Mouse (Mus musculus): Measurements from ENCODE around the gene Zfp384.
A peak's percentile ranks its signal among the peaks of the same experiment; 100 is the strongest.

Zfp384 gene

DNA sequence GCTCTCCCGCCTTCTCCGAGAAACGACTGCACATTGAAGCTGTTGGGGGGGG is at the start of gene Zfp384:
TSS of gene Zfp384 (plus strand) at position 17 of the 52 bp plus-strand sequence.
- no peak for DNase-seq

DNA sequence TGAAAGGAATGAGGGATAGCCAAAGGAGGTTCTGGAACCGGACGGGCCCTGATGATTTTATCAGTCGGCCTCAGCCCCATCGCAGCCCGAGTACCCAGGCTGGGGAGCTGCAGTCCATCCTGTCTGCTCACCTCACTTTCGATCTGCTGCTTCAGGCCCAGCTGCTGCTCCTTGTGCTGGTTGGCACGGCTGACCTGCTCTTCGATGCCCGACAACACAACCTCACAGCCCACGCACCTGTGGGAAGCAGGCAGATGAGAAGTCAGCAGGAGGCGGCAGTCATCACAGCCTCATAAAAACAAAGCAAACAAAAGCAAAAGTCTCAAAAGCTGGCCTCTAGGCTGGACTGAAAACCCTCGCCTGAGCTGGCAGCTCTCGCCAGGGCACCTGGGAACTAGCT is 49.0 kb upstream of the Zfp384 start:
- no peak for DNase-seq

- DNase-seq = no peak
These were observed 47.9 kb upstream of the Zfp384 start for GRCm38 (mm10) chr6:124961021-124961420.

DNA sequence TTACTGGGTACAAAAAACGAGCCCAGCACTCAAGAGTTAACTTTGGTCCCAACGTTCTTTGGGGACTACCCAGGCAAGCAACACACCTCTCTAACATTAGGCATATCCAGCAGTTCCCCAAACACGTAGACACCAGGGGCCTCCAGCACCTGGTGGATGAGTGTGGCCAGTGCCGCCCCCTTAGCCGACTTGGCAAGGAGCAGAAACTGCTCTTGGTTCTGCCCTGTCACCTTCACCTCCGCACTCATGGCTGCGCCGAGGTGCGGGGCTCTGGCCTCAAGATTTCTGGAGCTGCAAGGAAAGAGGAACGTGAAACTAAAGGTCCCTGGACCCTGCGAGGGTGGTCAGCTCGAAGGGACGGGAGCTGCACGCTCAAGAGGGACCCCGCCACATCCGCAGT is 44.3 kb upstream of the Zfp384 start:
- no peak for DNase-seq

DNA sequence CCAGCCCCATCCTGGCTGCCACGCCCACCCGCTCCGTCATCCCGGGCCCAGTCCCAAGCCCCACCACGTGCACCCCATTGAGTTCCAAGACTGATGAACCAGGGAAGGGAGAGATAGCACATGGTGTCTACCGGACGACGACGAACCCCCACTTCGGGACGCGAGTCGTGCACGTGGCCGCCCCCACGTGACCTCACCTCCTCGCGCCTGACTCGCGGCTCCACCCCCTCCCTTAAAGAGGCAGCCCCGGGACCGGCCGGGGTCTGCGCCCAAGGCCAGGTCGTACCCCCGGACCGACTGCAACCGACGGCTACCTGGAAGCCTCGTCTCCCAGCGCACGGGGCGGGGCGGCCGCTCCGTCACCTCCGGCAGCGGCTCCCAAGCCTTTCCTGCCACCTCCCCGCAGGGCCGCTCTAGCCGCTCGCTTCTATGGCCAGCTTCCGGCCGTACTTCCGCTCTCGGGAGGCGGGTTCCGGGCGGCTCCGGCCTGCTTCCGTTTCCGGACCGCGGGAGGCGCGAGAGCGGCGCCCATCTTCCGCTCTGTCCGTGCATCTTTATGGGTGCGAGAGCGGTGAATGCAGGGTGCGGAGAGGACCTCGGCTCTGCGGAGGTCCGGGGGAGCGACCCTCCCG is 43.7 kb upstream of the Zfp384 start, which contains the start of gene Cops7a:
TSS of gene Cops7a (minus strand) at position 451 of the 632 bp plus-strand sequence.
- DNase-seq = peak; percentile 96

DNA sequence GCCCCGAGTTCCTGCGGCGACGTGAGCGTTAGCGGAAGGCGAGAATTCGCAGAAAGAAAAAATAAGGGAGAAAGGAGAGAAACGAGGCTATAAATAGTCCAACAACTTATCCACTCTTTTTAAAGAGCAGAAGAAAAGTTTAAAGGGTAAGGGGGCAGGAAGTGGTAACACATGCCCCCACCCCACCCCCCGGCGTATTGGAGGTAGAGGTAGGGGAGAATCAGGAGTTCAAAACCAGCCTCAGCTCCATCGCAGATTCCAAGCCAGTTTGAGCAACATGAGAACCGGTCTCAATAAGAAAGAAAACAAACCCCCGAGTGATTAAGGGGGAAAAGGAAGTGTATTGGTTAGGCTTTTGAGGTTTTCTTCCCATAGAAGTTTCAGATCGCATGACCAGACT is 43.2 kb upstream of the Zfp384 start:
- DNase-seq = no peak

DNA sequence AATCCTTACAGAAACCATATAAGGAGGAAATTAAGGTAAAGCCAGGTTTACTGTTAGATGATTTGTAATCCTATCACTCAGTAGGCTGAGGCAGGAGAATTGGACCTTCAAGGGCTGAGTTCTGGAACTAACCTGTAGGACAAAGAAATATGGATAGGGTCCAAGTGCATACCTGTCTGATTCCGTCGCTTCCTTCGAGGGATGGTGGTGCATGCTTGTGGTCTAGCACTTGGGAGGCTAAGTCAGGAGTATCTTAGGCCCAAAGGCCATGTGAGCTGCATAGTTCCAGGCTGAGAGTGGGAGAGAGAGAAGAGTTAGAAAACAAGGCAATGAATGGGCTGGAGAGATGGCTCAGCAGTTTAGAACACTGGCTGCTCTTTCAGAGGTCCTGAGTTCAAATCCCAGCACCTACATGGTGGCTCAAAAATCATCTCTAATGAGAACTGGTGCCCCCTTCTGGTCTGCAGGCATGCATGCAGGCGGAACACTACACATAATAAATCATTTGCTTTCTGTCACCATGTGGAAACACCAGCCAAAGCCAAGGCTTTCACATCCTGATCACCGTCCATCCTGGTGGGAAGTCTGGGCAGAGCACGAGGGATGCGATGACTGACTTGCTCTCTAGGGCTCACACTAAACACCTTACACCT is 42.4 kb upstream of the Zfp384 start:
- no peak for DNase-seq

- DNase-seq = peak; percentile 69
These were observed 41.2 kb upstream of the Zfp384 start for GRCm38 (mm10) chr6:124967766-124968165.

GRCm38 (mm10) chr6:124992241-124992640 is 16.7 kb upstream of the Zfp384 start:
- DNase-seq = no peak

DNA sequence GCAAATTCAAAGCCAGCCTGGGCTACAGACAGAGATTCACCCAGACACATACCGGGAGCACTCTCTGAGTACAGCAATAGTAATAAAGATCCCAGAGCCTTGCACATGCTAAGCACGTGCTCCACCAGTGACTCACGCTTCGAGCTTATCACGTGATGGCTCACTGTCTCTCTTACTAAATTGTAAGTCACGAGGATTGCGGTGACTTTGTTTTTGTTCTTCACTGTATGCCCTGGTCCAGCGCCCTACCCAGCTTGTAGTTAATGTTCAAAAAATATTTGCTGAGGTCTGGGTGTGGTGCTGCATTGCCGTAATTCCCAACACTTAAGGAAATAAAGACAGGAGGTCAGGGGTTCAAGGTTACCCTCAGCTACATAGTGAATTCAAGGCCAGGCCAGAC is 15.6 kb upstream of the Zfp384 start:
- no peak for DNase-seq

DNA sequence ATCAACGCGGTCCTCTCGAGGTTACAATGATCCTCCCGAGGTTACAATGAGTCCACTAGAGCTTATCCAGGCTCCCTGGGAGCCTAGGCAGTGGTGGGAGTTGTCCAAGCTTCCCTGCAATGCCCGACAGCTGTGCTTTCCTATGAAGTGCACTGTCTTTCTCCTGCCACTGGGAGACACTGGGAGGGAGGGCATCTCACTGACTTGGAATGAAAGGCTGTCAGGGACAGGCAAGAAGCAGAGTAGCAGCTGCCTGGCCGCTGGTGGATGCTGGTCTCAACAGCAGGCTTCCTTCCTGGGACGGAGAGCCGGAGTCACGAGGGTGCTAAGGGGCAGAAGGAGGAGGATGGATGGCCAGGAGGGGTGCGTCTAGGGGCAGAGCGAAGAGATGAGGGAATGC is 15.1 kb upstream of the Zfp384 start:
- no peak for DNase-seq

- DNase-seq = no peak
These were observed 13.7 kb upstream of the Zfp384 start for GRCm38 (mm10) chr6:124995246-124995645.

DNA sequence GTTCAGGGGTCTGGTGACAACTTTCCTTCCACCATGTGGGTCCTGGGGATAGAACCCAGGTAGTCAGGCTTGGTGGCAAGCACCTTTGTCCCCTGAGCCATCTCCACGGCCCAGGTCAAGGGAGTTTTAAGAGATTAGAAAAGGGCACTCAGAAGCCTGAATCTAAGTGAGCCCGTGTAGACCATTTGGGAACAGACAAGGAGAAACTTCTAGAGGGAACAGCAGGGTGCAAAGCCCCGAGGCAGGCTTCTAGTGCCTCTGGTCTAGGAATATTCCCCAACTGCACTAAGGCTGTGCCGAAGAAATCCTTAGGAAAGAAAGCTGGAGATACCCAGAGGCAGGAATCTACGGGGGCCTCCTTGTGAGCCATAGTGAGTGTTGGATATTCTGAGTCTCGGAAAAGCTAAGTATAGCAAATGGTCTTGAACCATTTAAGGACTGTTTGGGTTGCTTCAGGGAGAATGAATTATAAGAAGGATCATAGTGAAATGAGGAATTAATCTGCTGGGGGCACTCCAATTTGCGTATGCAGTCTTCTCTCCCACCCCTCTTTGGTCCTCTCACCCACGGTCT is 13.0 kb upstream of the Zfp384 start:
- no peak for DNase-seq

GRCm38 (mm10) chr6:124996551-124997501 is 12.1 kb upstream of the Zfp384 start, which contains the start of gene Pianp:
Gene Pianp (plus strand): TSS chr6:124996694.
- DNase-seq = peak; percentile 90

GRCm38 (mm10) chr6:124998066-124998465 is 10.9 kb upstream of the Zfp384 start:
- peak; percentile 50 for DNase-seq

- no peak for DNase-seq
These were observed 9.9 kb upstream of the Zfp384 start for GRCm38 (mm10) chr6:124999091-124999490.

DNA sequence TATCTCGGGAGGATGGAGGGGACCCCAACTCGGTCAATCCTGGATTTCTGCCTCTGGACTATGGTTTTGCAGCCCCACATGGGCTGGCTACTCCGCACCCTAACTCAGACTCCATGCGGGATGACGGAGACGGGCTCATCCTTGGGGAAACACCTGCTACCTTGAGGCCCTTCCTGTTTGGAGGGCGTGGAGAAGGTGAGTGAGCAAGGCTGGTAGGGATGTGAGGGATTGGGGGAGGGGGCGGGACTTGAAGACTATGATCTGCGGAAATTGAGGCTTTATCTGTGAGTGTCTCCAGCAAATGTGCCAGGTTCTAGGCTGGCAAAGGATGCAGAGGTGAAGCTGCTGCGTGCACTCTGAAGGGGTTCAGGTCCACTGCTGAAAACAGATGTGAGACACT is 9.4 kb upstream of the Zfp384 start:
- DNase-seq = no peak

- no peak for DNase-seq
These were observed 5.2 kb upstream of the Zfp384 start for GRCm38 (mm10) chr6:125003706-125004105.

DNA sequence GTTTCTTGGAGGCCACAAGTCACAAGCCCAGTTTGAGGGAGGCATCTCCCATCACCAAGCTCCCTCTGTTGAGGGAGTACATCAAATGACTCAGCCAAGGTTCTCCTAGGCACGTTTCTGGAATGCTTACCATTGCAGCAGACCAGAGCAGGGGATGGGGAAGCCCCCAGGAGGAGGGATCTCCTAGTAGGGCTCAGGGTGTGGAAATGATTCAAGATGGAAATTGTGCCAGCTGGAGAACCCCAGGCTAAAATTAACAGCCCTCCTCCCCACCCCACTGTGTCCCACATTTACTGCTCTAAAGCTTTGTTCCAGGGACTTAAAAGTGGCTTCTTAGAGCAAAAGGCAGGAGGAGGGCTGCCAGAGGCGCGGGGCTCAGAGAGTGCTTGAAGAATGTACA is 3.9 kb upstream of the Zfp384 start:
- DNase-seq = peak; percentile 25

DNA sequence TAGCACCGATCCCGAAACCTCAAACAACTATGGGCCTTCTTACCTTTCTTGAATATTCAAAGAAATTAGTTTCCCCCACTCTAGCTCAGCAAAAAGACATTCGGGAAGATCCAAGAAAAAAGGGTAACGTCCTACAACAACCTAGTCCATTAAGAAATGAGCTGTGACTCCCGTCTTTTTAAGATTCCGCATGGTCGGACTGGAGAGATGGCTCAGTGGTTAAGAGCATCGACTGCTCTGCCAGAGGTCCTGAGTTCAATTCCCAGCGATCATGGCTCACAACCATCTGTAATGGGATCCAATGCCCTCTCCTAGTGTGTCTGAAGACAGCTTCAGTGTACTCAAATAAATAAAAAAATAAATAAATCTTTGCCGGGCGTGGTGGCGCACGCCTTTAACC is 885 bp upstream of the Zfp384 start:
- no peak for DNase-seq

DNA sequence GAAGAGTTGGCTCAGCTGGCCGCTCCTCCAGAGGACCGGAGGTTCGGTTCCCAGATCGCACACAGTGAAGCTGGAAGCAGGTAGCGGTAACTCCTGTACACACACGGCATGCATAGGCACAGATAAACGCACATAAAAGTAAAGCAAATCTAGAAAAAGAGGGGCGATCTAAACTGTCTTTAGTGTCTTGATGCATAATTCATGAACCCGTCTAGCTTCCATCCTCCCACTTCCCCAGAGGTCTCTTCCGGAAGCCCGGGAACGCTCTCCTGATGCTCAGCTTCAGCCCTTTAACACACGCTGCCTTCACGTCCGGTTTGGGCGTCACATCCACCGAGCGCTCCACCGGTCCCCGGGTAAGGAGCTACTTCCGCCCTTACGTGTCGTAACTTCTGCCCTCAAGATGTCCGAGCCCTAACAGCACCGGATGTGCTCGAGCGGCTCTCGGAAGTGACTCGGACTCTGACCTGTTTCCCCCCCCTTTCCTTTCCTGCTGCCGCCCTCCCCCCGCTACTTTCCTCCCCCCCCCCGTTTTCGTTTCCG is 288 bp upstream of the Zfp384 start:
- DNase-seq = peak; percentile 96

DNA sequence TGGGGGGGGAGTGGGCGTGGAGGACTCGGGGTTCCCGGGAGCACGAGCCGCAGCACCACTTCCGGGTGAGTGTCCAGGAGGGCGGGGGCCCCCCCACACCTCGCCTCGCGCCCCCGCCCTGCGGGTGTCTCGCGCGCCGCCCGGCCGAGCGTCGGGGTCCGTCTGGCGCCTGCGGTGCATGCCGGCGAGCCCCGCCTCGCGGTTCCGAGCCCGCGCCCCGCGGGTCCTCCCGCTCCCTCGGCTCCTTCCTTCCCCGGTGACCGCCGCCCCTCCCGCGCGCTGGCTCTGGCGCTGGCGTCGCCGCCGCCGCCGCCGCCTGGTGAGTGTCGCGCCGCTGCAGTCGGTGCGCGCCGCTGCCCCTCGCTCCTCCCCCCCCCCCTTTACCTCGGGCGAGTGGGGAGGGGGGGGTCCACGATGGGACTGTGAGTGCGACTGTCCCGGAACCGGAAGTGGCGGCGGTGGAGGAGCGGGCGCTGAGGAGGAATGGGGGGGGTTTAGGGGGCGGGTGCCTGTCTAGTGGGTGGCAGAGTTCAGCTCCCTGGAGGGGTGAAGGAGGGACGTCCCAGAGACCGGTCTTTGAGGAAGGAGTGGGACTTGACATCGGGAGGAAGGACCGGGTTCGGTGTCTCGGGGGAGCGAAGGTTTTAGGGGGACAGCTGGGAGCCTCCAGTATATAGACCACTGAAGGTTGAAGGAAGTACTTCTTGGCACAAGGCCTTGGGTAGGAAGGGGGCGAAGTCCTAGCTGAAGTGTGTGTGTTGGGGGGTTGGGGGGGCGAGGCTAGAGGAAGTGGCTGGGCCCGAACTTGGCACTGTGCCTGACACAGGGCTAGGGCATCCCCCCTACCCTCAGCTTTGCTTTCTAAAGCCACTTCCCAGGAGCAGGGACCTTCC is 482 bp downstream of the Zfp384 start:
- peak; percentile 76 for DNase-seq

DNA sequence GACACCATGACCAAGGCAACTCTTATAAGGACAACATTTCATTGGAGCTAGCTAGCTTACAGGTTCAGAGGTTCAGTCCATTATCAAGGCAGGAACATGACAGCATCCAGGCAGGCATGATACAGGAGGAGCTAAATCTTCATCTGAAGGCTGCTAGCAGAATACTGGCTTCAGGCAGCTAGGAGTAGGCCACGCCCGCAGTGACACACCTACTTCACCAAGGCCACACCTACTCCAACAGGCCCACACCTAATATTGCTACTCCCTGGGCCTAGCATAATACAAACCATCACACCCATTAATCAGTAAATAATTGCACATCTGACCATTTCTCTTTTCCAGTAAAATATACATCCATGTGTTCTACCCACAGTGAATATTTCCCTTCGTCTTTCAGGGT is 8.7 kb downstream of the Zfp384 start:
- DNase-seq = no peak

Measured in right cerebral cortex, postnatal 14 days (tissue).